In genomic region chr16:25041855-25042529, GRCm38 (mm10) we compare ENCODE assay signal across 9 mouse cellular contexts.
DNase-seq lines count a peak whose midpoint lies in the region; ATAC-seq lines count a peak whose summit lies in the region.
"Had no signal": no experiment of that assay in that cellular context is flagged by ENCODE, and none has a peak within 500 bp of the region (broad histone marks: within the 10 kb centered on the region; RNA-seq: fewer than 3 reads in every experiment).

No protein-coding gene starts in this region.

- H3K9ac ChIP-seq in stomach, embryonic 16.5 days (ENCODE audit: low read length) = no peak overlapping the region
- no peak overlapping the region for H3K9ac ChIP-seq in midbrain, embryonic 16.5 days (ENCODE audit: low read depth, low read length)

- no peak overlapping the region for H3K27ac ChIP-seq in stomach, embryonic 16.5 days (ENCODE audit: low read length)
- H3K27ac ChIP-seq in midbrain, embryonic 16.5 days (ENCODE audit: low read length) = no peak overlapping the region

- peak; percentile 51 to 52 for DNase-seq in frontal cortex, postnatal 36 days (ENCODE audit: low spot score in 2 of 2)
- no peak for DNase-seq in frontal cortex, postnatal 14 days (ENCODE audit: low spot score in 2 of 2)
- DNase-seq in right cerebral cortex, adult 18-20 months = peak; percentile 74
- no peak for DNase-seq in right cerebral cortex, postnatal 14 days
- DNase-seq in urinary bladder, postnatal 4 days (ENCODE audit: low spot score in 2 of 2) = no peak

- no peaks in the 10 kb centered on the region for H3K36me3 ChIP-seq in stomach, embryonic 16.5 days (ENCODE audit: control insufficient read depth, insufficient read depth, low read length)
- H3K36me3 ChIP-seq in midbrain, embryonic 16.5 days (ENCODE audit: control insufficient read depth, insufficient read depth, low read length) = no peaks in the 10 kb centered on the region

- H3K4me1 ChIP-seq in stomach, embryonic 16.5 days (ENCODE audit: control insufficient read depth, insufficient read depth, low read length) = peaks cover 8% of the 10 kb centered on the region; the same call in 1 of the 2 replicates
- H3K4me1 ChIP-seq in midbrain, embryonic 16.5 days (ENCODE audit: control insufficient read depth, insufficient read depth, low read length) = no peaks in the 10 kb centered on the region

- H3K27me3 ChIP-seq in stomach, embryonic 16.5 days (ENCODE audit: control insufficient read depth, insufficient read depth, low read length) = no peaks in the 10 kb centered on the region
- H3K27me3 ChIP-seq in midbrain, embryonic 16.5 days (ENCODE audit: control insufficient read depth, insufficient read depth, low read depth, low read length) = no peaks in the 10 kb centered on the region; the same call in 1 of the 2 replicates

- no peaks in the 10 kb centered on the region for H3K9me3 ChIP-seq in stomach, embryonic 16.5 days (replicated peaks; ENCODE audit: control insufficient read depth, low read length)
- no peaks in the 10 kb centered on the region for H3K9me3 ChIP-seq in midbrain, embryonic 16.5 days (replicated peaks; ENCODE audit: control insufficient read depth, low read length, poor library complexity, severe bottlenecking)

- ATAC-seq in hematopoietic stem cell, adult 5-6 weeks (replicated peaks in 1 of 2; ENCODE audit: insufficient read depth in 1 of 2, low FRiP score in 2 of 2, low TSS enrichment in 1 of 2, low read depth in 1 of 2, poor library complexity in 2 of 2, severe bottlenecking in 2 of 2) = peak; percentile 59 to 67; a peak in 3 of 4 replicates
- peak; percentile 29; the same call in 1 of the 2 replicates for ATAC-seq in stomach, embryonic 16.5 days (ENCODE audit: insufficient read depth, low FRiP score)
- ATAC-seq in midbrain, embryonic 16.5 days = no peak

- no peak overlapping the region for H3K4me3 ChIP-seq in stomach, embryonic 16.5 days (replicated peaks; ENCODE audit: low read length)
- no peak overlapping the region for H3K4me3 ChIP-seq in midbrain, embryonic 16.5 days (ENCODE audit: low read depth, low read length)
- H3K4me3 ChIP-seq: erythroblast, embryonic 14.5 days had no signal

- 53% methylated on average over 5 of the region's 5 CpGs for WGBS in stomach, embryonic 16.5 days
- 73% methylated on average over 5 of the region's 5 CpGs for WGBS in midbrain, embryonic 16.5 days

- no peak overlapping the region for H3K4me2 ChIP-seq in stomach, embryonic 16.5 days (ENCODE audit: low read depth, low read length)
- H3K4me2 ChIP-seq in midbrain, embryonic 16.5 days (ENCODE audit: low read length) = no peak overlapping the region

Comparison
In these comparisons a context has a peak if more than half of its experiments do, and no peak if none do; other contexts are left out.
1. DNase-seq: peak in frontal cortex, postnatal 36 days (2 of 2) and right cerebral cortex, adult 18-20 months (single experiment); none in frontal cortex, postnatal 14 days (0 of 2), right cerebral cortex, postnatal 14 days (single experiment) and urinary bladder, postnatal 4 days (0 of 2).